Mouse (Mus musculus) CH12F3 (cell line): ENCODE data around the gene Ube2l3.
"Not testable (repeated sequence)": the region's sequence is repeated elsewhere in the genome, so short reads cannot be mapped to it uniquely, and the experiment has no call there.

Source experiments
- in situ Hi-C: fragments of 300-500 bp; cut with MboI; formaldehyde crosslinking; loops from 2 replicates; pipeline ENCODE4 v1.14.3; 2020; ENCODE audit warnings: low sequenced_read_pairs

The Ube2l3 gene

GRCm38 (mm10) chr16:17209404-17209960, 7.0 kb upstream of the Ube2l3 start:
- in situ Hi-C loops: no loop called here

GRCm38 (mm10) chr16:17208389-17209361, 6.2 kb upstream of the Ube2l3 start, which contains the start of gene Rimbp3:
TSS of gene Rimbp3 (plus strand) at chr16:17208603.
- in situ Hi-C loops: no loop called here

- in situ Hi-C loops: no loop called here
Measured at GRCm38 (mm10) chr16:17204990-17205389, 2.5 kb upstream of the Ube2l3 start.

- in situ Hi-C loops: no loop called here
Measured at GRCm38 (mm10) chr16:17201977-17202376, 472 bp downstream of the Ube2l3 start.

GRCm38 (mm10) chr16:17200953-17201707, 1.3 kb downstream of the Ube2l3 start:
- in situ Hi-C loops: no loop called here

GRCm38 (mm10) chr16:17200121-17200952, 2.1 kb downstream of the Ube2l3 start:
- in situ Hi-C loops: no loop called here

- in situ Hi-C loops: no loop called here
Measured at GRCm38 (mm10) chr16:17193823-17194222, 8.6 kb downstream of the Ube2l3 start.

- in situ Hi-C loops: no loop called here
Measured at GRCm38 (mm10) chr16:17185475-17185874, 17.0 kb downstream of the Ube2l3 start.

GRCm38 (mm10) chr16:17183003-17183402, 19.4 kb downstream of the Ube2l3 start:
- in situ Hi-C loops: no loop called here

GRCm38 (mm10) chr16:17182136-17182535, 20.3 kb downstream of the Ube2l3 start:
- in situ Hi-C loops: no loop called here

- in situ Hi-C loops: no loop called here
Measured at GRCm38 (mm10) chr16:17181382-17181781, 21.1 kb downstream of the Ube2l3 start.

GRCm38 (mm10) chr16:17179706-17180105, 22.7 kb downstream of the Ube2l3 start:
- in situ Hi-C loops: no loop called here

GRCm38 (mm10) chr16:17177623-17178170, 24.8 kb downstream of the Ube2l3 start:
- in situ Hi-C loops: no loop called here

- in situ Hi-C loops: no loop called here
Measured at GRCm38 (mm10) chr16:17175765-17176164, 26.7 kb downstream of the Ube2l3 start.

GRCm38 (mm10) chr16:17168049-17168448, 34.4 kb downstream of the Ube2l3 start:
- in situ Hi-C loops: no loop called here

- in situ Hi-C loops: no loop called here
Measured at GRCm38 (mm10) chr16:17167179-17167578, 35.3 kb downstream of the Ube2l3 start.

- in situ Hi-C loops: not testable (repeated sequence)
Measured at GRCm38 (mm10) chr16:17165478-17165877, 37.0 kb downstream of the Ube2l3 start.

GRCm38 (mm10) chr16:17154346-17154745, 48.1 kb downstream of the Ube2l3 start:
- in situ Hi-C loops: no loop called here

GRCm38 (mm10) chr16:17151874-17152273, 50.6 kb downstream of the Ube2l3 start:
- in situ Hi-C loops: no loop called here
